Mouse (Mus musculus) layer of hippocampus, adult 9-10 months (tissue): ENCODE measurements around the gene Lrrc45.
"Not testable (repeated sequence)": the region's sequence is repeated elsewhere in the genome, so short reads cannot be mapped to it uniquely, and the experiment has no call there.

Experiments
- DNase-seq: peaks from one replicate; pipeline ENCODE4 v3.0.0; 2022; ENCODE audit warnings: low spot score

The Lrrc45 gene

DNA sequence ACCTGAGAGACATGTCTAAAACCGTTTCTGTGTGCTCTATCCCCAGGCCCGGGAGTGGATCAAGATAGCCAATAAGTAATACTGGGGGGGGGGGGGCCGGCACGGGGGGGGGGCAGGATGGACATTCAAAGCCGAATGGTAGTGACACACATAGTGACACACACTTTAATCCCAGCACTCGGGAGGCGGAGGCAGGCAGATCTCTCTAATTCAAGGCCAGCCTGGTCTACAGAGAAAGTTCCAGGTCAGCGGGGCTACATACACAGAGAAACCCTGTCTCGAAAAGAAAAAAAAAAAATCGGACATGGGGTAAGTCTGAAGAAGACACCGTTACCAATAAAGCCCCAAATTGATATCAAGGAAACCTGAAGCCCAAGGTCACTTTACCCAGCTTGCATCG lies 13.8 kb downstream of the Lrrc45 start:
- no peak for DNase-seq

DNA sequence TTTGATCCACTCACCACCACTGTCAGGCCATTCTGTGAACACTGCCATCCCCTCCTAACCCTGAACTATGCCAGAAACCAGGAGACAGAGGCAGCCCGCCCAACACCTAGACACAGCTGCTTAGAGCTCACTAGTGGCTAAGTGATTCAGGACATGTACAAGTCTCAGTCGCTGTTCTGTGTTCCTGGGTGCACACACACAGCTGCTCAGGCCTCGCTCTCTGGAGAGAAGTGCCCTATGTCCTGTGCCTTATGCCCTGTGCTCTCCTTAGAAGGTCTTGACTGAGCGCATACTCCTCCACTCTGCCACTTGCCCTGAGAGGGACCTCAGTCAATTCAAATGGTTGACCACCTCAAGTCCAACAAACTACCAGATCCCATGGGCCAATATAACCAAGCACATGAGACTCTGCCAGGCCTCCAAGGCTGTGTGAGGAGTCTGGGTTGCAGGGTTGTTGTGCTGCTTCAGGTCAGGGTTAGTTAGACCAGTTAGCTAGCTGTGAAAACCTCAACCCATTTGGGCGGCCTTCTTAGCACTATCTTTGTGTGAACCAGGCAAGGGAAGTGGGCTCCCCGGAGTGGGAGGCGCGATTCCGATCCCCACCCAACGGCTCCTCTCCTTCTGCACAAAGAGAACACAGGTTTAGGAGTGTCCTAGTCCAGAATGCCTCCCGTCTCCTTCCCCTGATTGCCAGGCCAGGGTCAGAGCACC lies 15.0 kb downstream of the Lrrc45 start:
- no peak for DNase-seq

DNA sequence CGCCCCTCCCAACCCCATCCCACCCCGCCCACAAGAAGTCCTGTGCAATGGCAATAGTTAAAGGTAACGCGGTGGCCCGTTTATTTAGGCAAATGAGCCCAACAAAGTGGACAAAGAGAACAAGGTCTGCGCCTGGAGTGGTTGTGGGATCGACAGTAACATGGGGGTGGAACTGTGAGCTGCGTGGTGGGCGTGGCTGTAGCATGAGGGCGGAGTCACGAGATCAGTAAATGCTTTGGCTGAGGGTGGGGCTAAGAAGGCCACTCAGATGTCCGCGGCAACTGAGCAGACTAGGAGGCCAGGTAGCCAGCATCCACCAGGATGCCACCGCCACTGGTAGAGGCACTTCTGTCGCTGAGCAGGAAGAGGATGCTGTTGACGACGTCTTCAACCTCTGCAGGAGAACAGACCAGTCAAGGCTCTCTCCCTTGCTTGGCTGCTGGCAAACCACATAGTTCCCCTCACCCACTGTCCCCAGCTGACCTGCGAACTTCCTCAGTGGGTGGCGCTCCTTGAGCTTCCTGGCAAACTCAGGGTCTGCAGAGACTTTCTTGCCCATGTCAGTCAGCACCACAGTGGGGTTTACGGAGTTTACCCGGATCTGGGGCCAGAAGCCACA lies 15.8 kb downstream of the Lrrc45 start:
- DNase-seq: not testable (repeated sequence)

DNA sequence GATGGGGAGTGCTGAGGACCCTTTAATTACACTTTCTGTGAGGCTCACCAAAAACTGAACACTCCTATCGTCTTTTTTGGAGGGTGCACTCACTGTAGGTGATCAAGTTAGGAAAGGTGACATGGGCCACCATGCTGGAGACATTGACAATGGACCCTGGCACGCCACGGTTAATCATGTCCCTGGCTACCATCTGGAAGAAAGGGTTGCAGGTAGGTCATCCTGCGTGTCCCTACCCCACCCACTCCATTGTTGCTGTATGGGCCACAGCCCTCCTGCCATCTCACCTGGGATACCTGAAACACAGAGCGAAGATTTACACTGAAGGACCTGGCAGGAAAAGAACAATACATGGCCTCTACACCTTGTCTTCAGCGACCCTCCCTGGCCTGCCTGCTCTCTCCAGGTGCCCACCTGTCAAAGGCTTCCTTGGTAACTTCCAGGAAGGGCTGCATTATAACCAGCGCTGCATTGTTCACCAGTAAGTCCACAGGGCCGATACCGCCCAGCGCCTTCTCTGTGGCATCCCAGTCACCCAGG lies 16.7 kb downstream of the Lrrc45 start:
- no peak for DNase-seq

DNA sequence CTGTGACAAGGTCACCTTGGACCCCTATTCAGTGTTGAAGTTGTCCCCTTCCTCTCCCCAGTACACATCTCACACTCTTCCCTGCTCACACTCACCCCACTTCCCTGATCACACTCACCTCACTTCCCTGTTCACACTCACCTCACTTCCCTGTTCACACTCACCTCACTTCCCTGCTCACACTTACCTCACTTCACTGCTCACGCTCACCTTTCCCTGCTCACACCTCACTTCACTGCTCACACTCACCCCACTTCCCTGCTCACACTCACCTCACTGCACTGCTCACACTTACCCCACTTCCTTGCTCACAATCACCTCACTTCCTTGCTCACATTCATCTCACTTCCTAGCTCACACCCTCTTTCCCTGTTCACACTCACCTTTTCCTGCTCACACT lies 17.7 kb downstream of the Lrrc45 start:
- no peak for DNase-seq

DNA sequence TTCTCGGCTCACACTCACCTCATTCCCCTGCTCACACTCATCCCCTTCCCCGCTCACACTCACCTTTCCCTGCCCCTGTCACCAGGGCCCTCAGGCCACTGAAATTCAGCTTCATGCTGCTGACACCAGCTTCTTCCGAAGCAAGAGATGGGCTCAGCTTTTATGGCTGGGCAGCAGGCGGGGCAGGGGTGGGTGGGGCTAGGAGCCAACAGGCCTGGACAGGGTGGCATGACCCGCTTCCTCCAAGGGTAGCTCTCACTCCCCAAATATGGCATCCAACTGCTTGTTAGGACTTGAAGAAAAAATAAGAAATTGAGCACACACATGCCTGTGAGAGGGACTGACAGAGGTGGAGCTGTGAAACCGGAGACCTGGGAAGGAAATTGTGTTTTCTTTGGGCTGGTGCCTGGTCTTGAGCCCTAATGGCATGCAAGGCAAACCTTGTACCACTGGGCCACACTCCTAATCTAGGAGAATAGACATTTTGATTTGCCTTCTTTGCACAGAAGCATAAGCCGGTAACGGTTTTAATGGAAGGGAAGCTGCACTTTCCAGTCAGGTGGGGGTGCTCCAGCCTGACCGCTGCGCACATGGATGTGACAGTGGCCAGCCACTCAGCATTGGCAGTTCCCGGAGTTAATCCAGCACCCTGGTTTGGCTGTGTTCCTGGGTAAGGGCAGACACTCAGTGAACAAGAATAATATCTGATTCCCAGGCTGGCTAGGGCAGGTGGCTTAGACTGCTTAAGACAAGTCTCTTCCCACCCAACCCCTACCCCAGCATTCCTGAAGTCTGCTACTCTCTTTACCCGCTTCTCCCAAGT lies 18.3 kb downstream of the Lrrc45 start, which contains the start of gene Cbr2:
TSS of gene Cbr2 (minus strand) at position 257 of the 823 bp plus-strand sequence.
- no peak for DNase-seq

DNA sequence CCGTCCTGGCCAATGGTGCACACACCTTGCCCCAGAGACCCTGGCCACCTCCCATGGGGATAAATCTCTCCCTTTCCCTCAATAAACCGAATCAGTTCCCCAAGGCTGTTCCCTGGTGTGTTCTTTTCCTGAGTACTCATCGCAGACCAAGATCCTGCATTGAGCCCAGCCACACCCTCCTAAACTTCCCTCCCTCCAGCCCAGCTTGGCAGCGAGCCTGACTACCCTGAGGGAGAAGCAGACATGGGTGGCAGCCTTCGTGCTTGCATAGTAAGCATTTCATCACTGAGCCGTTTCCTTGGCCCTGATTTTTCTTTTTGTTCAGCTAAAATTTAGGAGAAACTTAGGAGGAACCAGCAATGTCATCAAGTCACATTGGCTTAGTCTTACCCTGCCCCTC lies 19.8 kb downstream of the Lrrc45 start:
- DNase-seq: no peak

DNA sequence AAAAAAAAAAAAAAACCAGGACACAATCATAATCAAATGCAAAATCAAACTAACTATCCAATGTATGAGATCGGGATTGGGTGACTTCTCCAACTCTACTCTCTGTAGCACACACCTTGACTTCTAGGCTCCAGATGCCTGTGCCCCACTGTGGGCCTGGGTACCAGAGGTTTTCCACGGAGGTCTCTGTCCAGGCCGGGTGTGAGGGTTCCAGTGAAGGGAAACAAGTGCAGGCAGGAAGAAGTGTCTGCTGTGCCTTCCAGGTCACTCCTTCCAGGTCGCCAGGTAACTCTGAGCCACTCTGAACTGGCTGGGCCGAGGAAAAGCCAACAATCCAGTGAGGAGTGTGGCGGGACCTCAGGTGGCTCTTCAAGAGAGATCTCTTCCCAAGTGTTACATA lies 22.7 kb downstream of the Lrrc45 start:
- no peak for DNase-seq

DNA sequence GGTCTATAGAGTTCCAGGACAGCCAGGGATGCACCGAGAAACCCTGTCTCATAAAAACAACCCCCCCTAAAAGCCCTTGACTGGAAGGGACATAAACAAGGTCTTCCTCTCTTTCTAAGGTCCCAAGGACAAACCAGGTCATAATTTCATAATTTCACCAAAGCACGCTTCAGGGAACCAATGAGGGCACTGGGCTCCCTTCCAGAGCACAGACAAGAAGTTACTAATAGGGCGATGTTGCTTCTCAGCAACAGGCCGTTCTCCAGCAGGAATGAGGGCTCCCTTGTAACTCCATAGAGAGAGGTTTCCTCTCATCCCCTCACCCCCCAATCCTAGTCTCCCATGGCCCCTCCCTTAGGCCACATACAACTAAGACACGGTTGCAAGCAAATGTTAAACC lies 27.3 kb downstream of the Lrrc45 start:
- DNase-seq: no peak

DNA sequence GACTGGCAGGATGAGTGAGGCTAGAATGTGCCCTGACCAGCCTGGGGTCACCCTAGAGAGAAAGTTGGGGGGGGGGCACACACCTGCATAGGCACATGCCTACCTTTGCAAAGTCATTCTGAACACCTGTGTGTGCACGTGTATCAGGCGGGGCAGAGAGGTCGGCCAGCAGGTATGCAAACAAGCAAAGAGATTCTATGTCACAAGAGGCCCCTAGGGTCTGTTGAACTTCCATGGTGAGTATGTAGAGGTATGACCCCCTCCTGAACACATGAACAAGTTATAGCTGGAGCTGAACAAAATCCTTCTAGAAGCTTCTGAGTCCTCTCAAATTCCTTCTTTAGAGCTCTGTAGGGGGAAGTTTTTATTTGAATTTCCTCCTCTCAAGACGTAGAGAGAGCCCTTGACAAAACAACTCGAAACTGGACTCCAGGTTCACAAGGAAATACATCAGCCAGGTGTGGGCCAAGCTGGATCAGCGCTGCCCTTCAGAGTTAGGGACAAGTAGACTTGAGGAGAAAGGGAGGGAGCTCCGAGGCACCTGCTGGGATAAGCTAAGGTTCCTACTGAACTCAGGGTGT lies 30.5 kb downstream of the Lrrc45 start:
- no peak for DNase-seq

DNA sequence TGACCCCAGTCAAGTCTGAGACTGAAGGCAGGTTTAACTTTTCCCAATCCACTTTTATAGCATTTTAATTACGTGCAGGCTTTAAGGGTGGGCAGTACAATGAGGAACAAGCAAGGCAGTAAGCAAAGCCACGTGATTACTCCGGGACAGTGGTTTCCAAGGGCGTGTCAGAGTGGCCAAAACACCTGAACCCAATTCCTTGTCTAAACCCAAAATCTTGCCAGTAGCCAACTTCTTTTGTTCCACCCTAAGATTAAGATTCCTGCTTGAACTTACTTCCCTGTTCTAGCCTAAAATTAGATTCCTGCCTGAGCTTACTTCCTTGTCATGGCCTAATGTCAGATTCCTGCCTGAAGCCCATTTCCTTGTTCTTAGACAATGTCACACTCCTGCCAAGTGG lies 34.2 kb downstream of the Lrrc45 start:
- no peak for DNase-seq

DNA sequence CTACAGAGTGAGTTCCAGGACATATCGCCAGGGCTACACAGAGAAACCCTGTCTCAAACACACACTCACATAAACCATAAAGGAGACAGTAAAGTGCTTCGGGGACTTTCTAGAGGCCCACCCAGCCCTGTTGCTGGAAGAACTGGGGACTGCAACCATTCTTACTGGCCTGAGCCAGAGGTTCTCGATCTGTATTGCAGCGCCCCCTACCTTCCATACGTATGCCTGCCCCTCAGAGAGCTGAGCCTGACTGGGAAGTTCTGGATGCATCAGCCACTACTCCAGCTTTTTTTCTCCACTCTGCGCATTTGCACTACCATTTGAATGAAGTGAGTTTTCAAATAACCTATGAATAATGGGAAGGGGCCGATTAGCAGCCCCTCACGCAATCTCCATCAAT lies 35.7 kb downstream of the Lrrc45 start:
- DNase-seq: no peak

DNA sequence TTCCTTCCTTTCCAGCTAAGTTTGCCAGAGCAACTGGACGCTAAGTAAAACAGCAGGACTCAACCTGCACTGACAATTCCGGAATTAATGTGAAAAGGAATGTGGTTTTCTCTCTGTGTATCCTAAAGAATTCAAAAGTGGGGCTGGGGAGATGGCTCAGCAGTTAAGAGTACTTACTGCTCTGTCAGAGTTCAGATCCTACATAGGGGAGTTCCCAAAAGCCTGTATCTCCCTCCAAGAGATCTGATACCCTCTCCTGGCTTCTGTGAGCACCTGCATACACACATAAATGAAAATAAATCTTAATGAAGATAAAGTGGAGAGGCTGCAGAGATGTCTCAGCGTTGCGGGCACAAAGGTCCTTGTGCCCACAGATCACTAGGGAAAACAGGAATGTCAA lies 37.9 kb downstream of the Lrrc45 start:
- DNase-seq: no peak

DNA sequence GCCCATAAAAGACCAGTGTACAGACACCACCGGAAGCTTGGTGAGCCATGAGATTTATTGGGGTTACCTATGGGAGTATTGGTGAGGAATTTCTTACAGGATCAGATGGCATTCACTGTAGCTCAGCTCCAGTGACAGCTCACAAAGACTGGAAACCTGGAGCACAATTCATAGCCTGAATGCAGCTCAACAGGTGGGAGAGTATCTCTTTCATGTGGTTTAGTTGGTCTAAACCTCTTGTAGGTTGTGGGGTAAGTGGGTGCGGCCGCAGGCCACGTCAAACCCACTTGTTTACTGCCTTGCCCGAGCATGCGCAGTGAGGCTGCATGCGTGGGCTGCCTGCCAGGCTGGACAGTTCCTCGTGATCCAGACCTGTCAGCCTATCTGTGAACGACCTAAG lies 46.5 kb downstream of the Lrrc45 start:
- no peak for DNase-seq

DNA sequence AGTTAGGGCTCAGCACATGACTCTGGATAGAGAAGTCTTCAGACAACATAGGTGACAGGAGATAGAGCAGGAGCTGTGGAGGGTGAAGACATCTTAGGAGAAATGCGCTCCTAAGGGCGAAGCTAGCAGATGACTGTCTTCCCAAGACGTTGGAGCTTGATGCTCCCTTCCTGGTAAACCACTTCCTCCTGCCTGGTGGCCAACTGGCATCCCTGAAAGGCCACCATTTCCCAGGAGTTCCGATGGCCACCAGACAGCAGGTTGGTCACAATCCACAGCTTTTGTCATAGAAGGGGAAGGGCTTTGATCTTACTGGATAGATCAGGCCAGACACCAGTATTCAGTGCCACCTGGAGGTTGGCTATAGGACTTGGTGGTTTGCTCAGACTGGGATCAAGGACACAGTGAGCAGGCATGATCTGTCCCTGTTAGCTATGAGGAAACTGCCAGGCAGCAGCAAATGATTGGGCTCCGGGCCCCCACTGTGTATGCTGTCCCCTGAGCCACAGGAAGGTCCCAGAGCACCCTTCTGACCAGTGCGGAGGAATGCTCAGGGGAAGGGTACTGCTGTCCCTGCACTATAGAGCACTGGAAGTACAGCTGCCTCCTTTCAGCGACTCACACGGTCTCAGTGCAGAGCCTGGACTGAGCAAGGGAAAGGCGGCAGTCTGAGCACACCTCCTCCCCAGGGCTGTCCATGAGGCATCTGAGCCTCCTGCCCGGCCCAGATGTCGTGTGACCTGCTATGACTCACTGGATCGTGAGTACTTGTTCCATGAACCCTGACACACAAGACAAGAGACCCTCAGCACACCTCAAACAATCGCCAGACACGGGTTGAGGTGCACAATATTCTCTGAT lies 48.3 kb downstream of the Lrrc45 start:
- no peak for DNase-seq

DNA sequence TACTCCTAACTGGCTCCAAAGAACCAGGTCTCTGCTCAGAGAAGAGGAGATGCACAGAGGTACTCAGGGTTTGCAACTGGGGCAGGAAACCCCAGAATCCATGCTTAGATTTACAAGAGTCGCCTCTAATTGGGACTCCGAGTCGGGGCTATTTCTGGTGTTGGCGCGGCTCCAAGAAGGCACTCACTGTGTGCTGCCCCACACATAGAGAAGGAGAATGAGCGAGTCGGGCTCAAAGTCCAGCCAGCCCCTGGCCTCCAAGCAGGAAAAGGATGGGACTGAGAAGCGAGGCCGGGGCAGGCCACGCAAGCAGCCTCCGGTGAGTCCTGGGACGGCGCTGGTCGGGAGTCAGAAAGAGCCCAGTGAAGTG lies 48.9 kb downstream of the Lrrc45 start, which contains the start of gene Hmga1b:
TSS of gene Hmga1b (plus strand) at position 123 of the 370 bp plus-strand sequence.
- not testable (repeated sequence) for DNase-seq

DNA sequence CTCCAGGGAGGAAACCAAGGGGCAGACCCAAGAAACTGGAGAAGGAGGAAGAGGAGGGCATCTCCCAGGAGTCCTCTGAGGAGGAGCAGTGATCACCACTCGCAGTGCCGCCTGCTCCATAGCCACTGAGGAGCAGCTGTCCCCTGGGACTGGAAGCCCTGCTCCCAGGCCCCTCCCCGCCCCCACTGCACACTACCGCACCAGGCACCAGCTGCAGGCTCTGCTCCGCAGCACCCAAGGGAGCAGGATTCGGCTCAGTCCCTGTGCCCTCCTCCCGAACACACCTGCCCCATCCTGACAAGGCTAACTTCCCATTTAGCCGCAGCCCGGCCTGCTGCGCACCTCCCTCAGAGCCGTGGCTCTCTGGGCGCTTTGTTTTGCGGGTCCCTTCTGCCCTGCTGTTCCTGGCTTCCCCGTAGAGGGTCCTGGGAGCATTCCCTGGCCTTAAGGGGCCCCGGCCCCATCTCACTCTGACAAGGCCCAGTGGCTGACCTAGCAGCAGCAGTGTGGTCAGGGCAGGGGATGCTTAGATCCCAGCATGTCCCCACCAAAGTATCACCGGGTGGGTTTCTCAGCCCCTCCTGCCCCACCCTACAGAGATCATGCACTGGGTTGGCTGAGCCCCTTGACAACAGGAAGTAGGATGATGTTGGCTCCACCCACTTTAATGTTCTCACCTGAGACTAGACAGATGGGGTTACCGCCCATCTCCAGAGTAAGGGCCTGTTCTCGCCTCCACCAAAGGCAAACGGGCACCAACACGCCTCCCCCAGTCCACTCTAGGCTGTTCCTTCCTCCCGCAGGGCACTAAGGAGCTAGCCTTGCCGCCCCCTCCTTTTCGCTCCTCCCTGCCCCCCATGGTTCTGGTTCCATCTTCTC lies 49.6 kb downstream of the Lrrc45 start:
- not testable (repeated sequence) for DNase-seq

DNA sequence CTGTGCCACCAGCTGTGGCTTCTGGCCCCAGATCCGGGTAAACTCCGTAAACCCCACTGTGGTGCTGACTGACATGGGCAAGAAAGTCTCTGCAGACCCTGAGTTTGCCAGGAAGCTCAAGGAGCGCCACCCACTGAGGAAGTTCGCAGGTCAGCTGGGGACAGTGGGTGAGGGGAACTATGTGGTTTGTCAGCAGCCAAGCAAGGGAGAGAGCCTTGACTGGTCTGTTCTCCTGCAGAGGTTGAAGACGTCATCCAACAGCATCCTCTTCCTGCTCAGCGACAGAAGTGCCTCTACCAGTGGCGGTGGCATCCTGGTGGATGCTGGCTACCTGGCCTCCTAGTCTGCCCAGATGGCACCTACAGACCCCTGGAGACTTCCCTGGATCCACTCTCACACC lies 53.3 kb downstream of the Lrrc45 start:
- DNase-seq: not testable (repeated sequence)

DNA sequence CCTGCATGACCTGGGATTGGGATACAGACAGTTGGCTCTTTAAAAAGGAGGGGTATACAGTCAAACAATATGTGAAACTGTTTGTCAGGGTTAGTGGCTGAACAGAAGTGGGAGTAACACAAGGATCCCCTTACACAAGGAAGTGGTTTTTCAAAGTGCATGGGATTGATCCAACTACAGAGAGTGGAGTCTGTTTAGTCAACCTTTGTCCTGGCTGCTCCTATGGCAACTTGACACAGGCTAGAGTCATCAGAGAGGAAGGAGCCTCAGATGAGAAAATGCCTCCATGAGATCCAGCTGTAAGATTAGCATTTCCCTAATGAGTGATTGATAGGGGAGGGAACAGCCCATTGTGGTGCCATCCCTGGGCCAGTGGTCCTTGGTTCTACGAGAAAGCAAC lies 54.5 kb downstream of the Lrrc45 start:
- no peak for DNase-seq
